9 mouse cellular contexts compared by ENCODE assay signal in the genomic region with DNA sequence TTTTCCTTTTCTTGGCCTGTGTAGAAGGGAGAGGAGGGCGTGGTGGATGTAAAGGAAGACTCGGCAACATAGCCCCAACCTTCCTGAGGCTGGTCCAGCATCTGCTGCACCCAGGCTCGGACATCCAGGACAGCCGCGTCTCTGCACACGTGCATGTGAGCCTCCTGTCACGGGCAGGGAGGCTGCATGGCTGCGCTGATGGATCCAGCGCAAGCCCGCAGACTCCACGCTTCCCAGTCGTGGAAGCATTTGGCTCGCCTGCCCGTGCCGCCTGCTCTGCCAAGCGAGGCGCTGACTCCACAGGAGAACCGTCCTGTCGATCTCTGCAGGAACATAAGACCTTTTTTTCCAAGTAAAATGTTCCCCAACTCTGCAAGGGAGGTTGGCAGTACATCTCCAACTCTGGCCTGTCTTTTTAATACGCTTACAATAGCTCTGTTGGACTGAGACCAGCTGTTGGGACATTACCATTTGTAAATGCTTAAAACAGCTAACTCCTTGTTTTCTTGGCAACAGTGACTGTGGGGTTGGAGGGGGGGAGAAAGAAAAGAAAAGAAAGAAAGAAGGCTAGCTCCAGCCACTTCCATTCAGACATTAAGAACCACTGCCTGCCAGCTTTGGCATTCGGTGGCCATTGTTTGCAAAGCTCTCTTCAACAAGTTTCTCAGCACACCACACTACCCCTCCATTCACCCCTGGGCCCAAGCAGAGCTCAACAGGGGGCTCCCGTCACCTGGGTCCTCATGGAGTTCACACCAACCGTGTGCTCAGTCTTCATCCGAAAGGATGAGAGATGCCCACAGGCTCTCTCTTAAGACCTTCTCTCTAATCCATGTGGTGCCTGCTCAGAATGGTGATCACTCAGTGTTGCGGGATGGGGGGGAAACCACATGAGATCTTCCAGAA.
DNase-seq lines count a peak whose midpoint lies in the region; ATAC-seq and TF ChIP-seq lines count a peak whose summit lies in the region.
"Had no signal": no experiment of that assay in that cellular context is flagged by ENCODE, and none has a peak within 500 bp of the region (broad histone marks: within the 10 kb centered on the region; RNA-seq: fewer than 3 reads in every experiment).

No protein-coding gene starts in this region.

- H3K27me3 ChIP-seq in kidney, postnatal 0 days (ENCODE audit: insufficient read depth, low read length), result no peaks in the 10 kb centered on the region
- H3K27me3 ChIP-seq in forebrain, embryonic 11.5 days (ENCODE audit: control insufficient read depth, insufficient read depth, low read length), result no peaks in the 10 kb centered on the region
- H3K27me3 ChIP-seq in hindbrain, postnatal 0 days (ENCODE audit: insufficient read depth, low read length), result no peaks in the 10 kb centered on the region
- H3K27me3 ChIP-seq in lung, postnatal 0 days (replicated peaks; ENCODE audit: insufficient read depth, low read length), result no peaks in the 10 kb centered on the region
- H3K27me3 ChIP-seq in stomach, embryonic 14.5 days (ENCODE audit: control insufficient read depth, insufficient read depth, low read length), result no peaks in the 10 kb centered on the region
- H3K27me3 ChIP-seq: liver, embryonic 13.5 days had no signal

- no peak for TF ChIP-seq CTCF in kidney, postnatal 0 days (IDR thresholded peaks at IDR 0.05; ENCODE audit: low read depth)
- TF ChIP-seq CTCF in hindbrain, postnatal 0 days (IDR thresholded peaks at IDR 0.05; ENCODE audit: low read depth), result no peak
- no peak for TF ChIP-seq CTCF in lung, postnatal 0 days (IDR thresholded peaks at IDR 0.05)

- H3K4me1 ChIP-seq in kidney, postnatal 0 days (replicated peaks; ENCODE audit: insufficient read depth, low read length), result no peaks in the 10 kb centered on the region
- H3K4me1 ChIP-seq in forebrain, embryonic 11.5 days (replicated peaks; ENCODE audit: control insufficient read depth, insufficient read depth, low read length), result peaks cover 9% of the 10 kb centered on the region; the same call in 1 of the 2 replicates
- H3K4me1 ChIP-seq in hindbrain, postnatal 0 days (ENCODE audit: insufficient read depth, low read length), result peaks cover 17% of the 10 kb centered on the region
- H3K4me1 ChIP-seq in lung, postnatal 0 days (ENCODE audit: insufficient read depth, low read depth, low read length), result no peaks in the 10 kb centered on the region
- peaks cover 6% of the 10 kb centered on the region; the same call in 1 of the 2 replicates for H3K4me1 ChIP-seq in stomach, embryonic 14.5 days (ENCODE audit: control insufficient read depth, insufficient read depth, low read length)
- H3K4me1 ChIP-seq: liver, embryonic 13.5 days had no signal

- H3K9ac ChIP-seq in kidney, postnatal 0 days (ENCODE audit: low read depth, low read length), result no peak overlapping the region
- H3K9ac ChIP-seq in forebrain, embryonic 11.5 days (ENCODE audit: low read length), result peak overlapping the region; percentile 29
- H3K9ac ChIP-seq in hindbrain, postnatal 0 days (replicated peaks; ENCODE audit: low read length), result peak overlapping the region; percentile 34
- no peak overlapping the region for H3K9ac ChIP-seq in lung, postnatal 0 days (replicated peaks; ENCODE audit: low read depth)
- no peak overlapping the region for H3K9ac ChIP-seq in stomach, embryonic 14.5 days (replicated peaks; ENCODE audit: low read depth, low read length)
- H3K9ac ChIP-seq: liver, embryonic 13.5 days had no signal

- DNase-seq in kidney, postnatal 0 days (ENCODE audit: low spot score), result peak; percentile 62
- DNase-seq in kidney, postnatal 14 days, result no peak
- DNase-seq in forebrain, embryonic 11.5 days (ENCODE audit: low spot score), result peak; percentile 63
- peak; percentile 91 for DNase-seq in hindbrain, postnatal 0 days (ENCODE audit: low spot score)
- DNase-seq in lung, postnatal 0 days (ENCODE audit: low spot score), result peak; percentile 78
- no peak for DNase-seq in heart, adult 8-10 months (ENCODE audit: low spot score)
- no peak for DNase-seq in adrenal gland, postnatal 10 days
- DNase-seq: liver, embryonic 13.5 days had no signal

- ATAC-seq in kidney, postnatal 0 days (replicated peaks; ENCODE audit: low FRiP score, low read depth), result no peak
- ATAC-seq in forebrain, embryonic 11.5 days (replicated peaks; ENCODE audit: low FRiP score), result peak; percentile 62
- peak; percentile 91 for ATAC-seq in hindbrain, postnatal 0 days
- ATAC-seq in lung, postnatal 0 days, result peak; percentile 46
- ATAC-seq in stomach, embryonic 14.5 days (ENCODE audit: insufficient number of reproducible peaks, insufficient read depth, low FRiP score, low read depth), result peak; percentile 29; the same call in 1 of the 2 replicates

- TF ChIP-seq EP300 in lung, postnatal 0 days (IDR thresholded peaks at IDR 0.05), result no peak

- no peaks in the 10 kb centered on the region for H3K9me3 ChIP-seq in kidney, postnatal 0 days (replicated peaks; ENCODE audit: low read length)
- no peaks in the 10 kb centered on the region for H3K9me3 ChIP-seq in forebrain, embryonic 11.5 days (ENCODE audit: control insufficient read depth, low read length)
- no peaks in the 10 kb centered on the region for H3K9me3 ChIP-seq in hindbrain, postnatal 0 days (ENCODE audit: low read length)
- H3K9me3 ChIP-seq in lung, postnatal 0 days (ENCODE audit: low read length), result no peaks in the 10 kb centered on the region
- H3K9me3 ChIP-seq in stomach, embryonic 14.5 days (ENCODE audit: control insufficient read depth, low read depth, low read length), result no peaks in the 10 kb centered on the region
- H3K9me3 ChIP-seq: liver, embryonic 13.5 days had no signal

- 52% methylated on average over 24 of the region's 25 CpGs for whole genome bisulfite sequencing in kidney, postnatal 0 days
- WGBS in forebrain, embryonic 11.5 days, result 38% methylated on average over 25 of the region's 25 CpGs
- 15% methylated on average over 25 of the region's 25 CpGs for WGBS in hindbrain, postnatal 0 days
- 50% methylated on average over 25 of the region's 25 CpGs for WGBS in lung, postnatal 0 days
- WGBS in stomach, embryonic 14.5 days, result 59% methylated on average over 25 of the region's 25 CpGs

- no peak overlapping the region for H3K4me3 ChIP-seq in kidney, postnatal 0 days (replicated peaks; ENCODE audit: low read depth, low read length)
- H3K4me3 ChIP-seq in forebrain, embryonic 11.5 days (ENCODE audit: low read depth, low read length), result no peak overlapping the region
- peak overlapping the region; percentile 15 for H3K4me3 ChIP-seq in hindbrain, postnatal 0 days (ENCODE audit: low read length)
- no peak overlapping the region for H3K4me3 ChIP-seq in lung, postnatal 0 days (ENCODE audit: low read depth, low read length)
- no peak overlapping the region for H3K4me3 ChIP-seq in stomach, embryonic 14.5 days (ENCODE audit: low read depth, low read length)
- H3K4me3 ChIP-seq: liver, embryonic 13.5 days had no signal

- no peak overlapping the region for H3K27ac ChIP-seq in kidney, postnatal 0 days
- no peak overlapping the region for H3K27ac ChIP-seq in forebrain, embryonic 11.5 days (ENCODE audit: low read depth, low read length)
- H3K27ac ChIP-seq in hindbrain, postnatal 0 days, result peak overlapping the region; percentile 77
- H3K27ac ChIP-seq in lung, postnatal 0 days (ENCODE audit: low read length), result no peak overlapping the region
- peak overlapping the region; percentile 3; the same call in 1 of the 2 replicates for H3K27ac ChIP-seq in stomach, embryonic 14.5 days (ENCODE audit: low read length)
- H3K27ac ChIP-seq: liver, embryonic 13.5 days had no signal

- H3K4me2 ChIP-seq in kidney, postnatal 0 days (ENCODE audit: low read length), result peak overlapping the region; percentile 11
- peak overlapping the region; percentile 31 for H3K4me2 ChIP-seq in forebrain, embryonic 11.5 days (ENCODE audit: low read depth, low read length, severe bottlenecking)
- peak overlapping the region; percentile 48 for H3K4me2 ChIP-seq in hindbrain, postnatal 0 days (ENCODE audit: low read depth, low read length)
- peak overlapping the region; percentile 27; the same call in 1 of the 2 replicates for H3K4me2 ChIP-seq in lung, postnatal 0 days (replicated peaks; ENCODE audit: low read depth, low read length)
- no peak overlapping the region; the same call in 1 of the 2 replicates for H3K4me2 ChIP-seq in stomach, embryonic 14.5 days (replicated peaks; ENCODE audit: low read depth, low read length)
- H3K4me2 ChIP-seq: liver, embryonic 13.5 days had no signal

- no peaks in the 10 kb centered on the region for H3K36me3 ChIP-seq in kidney, postnatal 0 days (ENCODE audit: insufficient read depth, low read length)
- no peaks in the 10 kb centered on the region for H3K36me3 ChIP-seq in forebrain, embryonic 11.5 days (ENCODE audit: control insufficient read depth, insufficient read depth, low read length)
- no peaks in the 10 kb centered on the region for H3K36me3 ChIP-seq in hindbrain, postnatal 0 days (ENCODE audit: insufficient read depth, low read length)
- no peaks in the 10 kb centered on the region for H3K36me3 ChIP-seq in lung, postnatal 0 days (ENCODE audit: insufficient read depth, low read length)
- H3K36me3 ChIP-seq in stomach, embryonic 14.5 days (ENCODE audit: control insufficient read depth, insufficient read depth, low read length), result no peaks in the 10 kb centered on the region
- H3K36me3 ChIP-seq: liver, embryonic 13.5 days had no signal

Comparison
In these comparisons a context has a peak if more than half of its experiments do, and no peak if none do; other contexts are left out.
1. DNase-seq: peak in kidney, postnatal 0 days (single experiment), forebrain, embryonic 11.5 days (single experiment), hindbrain, postnatal 0 days (single experiment) and lung, postnatal 0 days (single experiment); none in kidney, postnatal 14 days (single experiment), heart, adult 8-10 months (single experiment) and adrenal gland, postnatal 10 days (single experiment).
2. H3K27ac ChIP-seq: peak in hindbrain, postnatal 0 days (single experiment) and stomach, embryonic 14.5 days (single experiment); none in kidney, postnatal 0 days (single experiment), forebrain, embryonic 11.5 days (single experiment) and lung, postnatal 0 days (single experiment).
3. H3K9ac ChIP-seq: peak in forebrain, embryonic 11.5 days (single experiment) and hindbrain, postnatal 0 days (single experiment); none in kidney, postnatal 0 days (single experiment), lung, postnatal 0 days (single experiment) and stomach, embryonic 14.5 days (single experiment).